Mouse (Mus musculus): Measurements from ENCODE around the gene Panx2.

The Panx2 gene

GRCm38 (mm10) chr15:89075478-89076147 lies 16.1 kb downstream of the Panx2 start:
- peak; percentile 63 to 75 for DNase-seq (ENCODE audit: low spot score in 2 of 2)

- DNase-seq (ENCODE audit: low spot score in 2 of 2) = peak; percentile 21 to 26
Observed at GRCm38 (mm10) chr15:89076156-89076731, 16.7 kb downstream of the Panx2 start.

- peak; percentile 48 to 62 for DNase-seq (ENCODE audit: low spot score in 2 of 2)
Observed at GRCm38 (mm10) chr15:89078208-89078836, 18.8 kb downstream of the Panx2 start.

- no peak for DNase-seq (ENCODE audit: low spot score in 2 of 2)
Observed at GRCm38 (mm10) chr15:89083906-89084305, 24.4 kb downstream of the Panx2 start.

GRCm38 (mm10) chr15:89084826-89085225 lies 25.3 kb downstream of the Panx2 start:
- no peak for DNase-seq (ENCODE audit: low spot score in 2 of 2)

GRCm38 (mm10) chr15:89088607-89089247 lies 29.2 kb downstream of the Panx2 start, which contains the start of gene Selenoo:
Selenoo (plus strand) TSS chr15:89089084.
- DNase-seq (ENCODE audit: low spot score in 2 of 2) = peak; percentile 73 to 79

GRCm38 (mm10) chr15:89089248-89090051 lies 29.9 kb downstream of the Panx2 start:
- no peak for DNase-seq (ENCODE audit: low spot score in 2 of 2)

GRCm38 (mm10) chr15:89090662-89091061 lies 31.1 kb downstream of the Panx2 start:
- DNase-seq (ENCODE audit: low spot score in 2 of 2) = no peak

- no peak for DNase-seq (ENCODE audit: low spot score in 2 of 2)
Observed at GRCm38 (mm10) chr15:89092181-89092580, 32.6 kb downstream of the Panx2 start.

- DNase-seq (ENCODE audit: low spot score in 2 of 2) = no peak
Observed at GRCm38 (mm10) chr15:89097450-89097849, 37.9 kb downstream of the Panx2 start.

GRCm38 (mm10) chr15:89098616-89099015 lies 39.1 kb downstream of the Panx2 start:
- no peak for DNase-seq (ENCODE audit: low spot score in 2 of 2)

GRCm38 (mm10) chr15:89100823-89101222 lies 41.3 kb downstream of the Panx2 start:
- DNase-seq (ENCODE audit: low spot score in 2 of 2) = no peak

- DNase-seq (ENCODE audit: low spot score in 2 of 2) = no peak
Observed at GRCm38 (mm10) chr15:89102646-89103045, 43.1 kb downstream of the Panx2 start.

GRCm38 (mm10) chr15:89103921-89104320 lies 44.4 kb downstream of the Panx2 start:
- no peak for DNase-seq (ENCODE audit: low spot score in 2 of 2)

GRCm38 (mm10) chr15:89104425-89104824 lies 44.9 kb downstream of the Panx2 start:
- no peak for DNase-seq (ENCODE audit: low spot score in 2 of 2)

- no peak for DNase-seq (ENCODE audit: low spot score in 2 of 2)
Observed at GRCm38 (mm10) chr15:89106073-89106472, 46.5 kb downstream of the Panx2 start.

- DNase-seq (ENCODE audit: low spot score in 2 of 2) = no peak
Observed at GRCm38 (mm10) chr15:89106976-89107375, 47.4 kb downstream of the Panx2 start.

GRCm38 (mm10) chr15:89110147-89110546 lies 50.6 kb downstream of the Panx2 start:
- DNase-seq (ENCODE audit: low spot score in 2 of 2) = no peak

GRCm38 (mm10) chr15:89118007-89118406 lies 58.5 kb downstream of the Panx2 start:
- DNase-seq (ENCODE audit: low spot score in 2 of 2) = no peak

- DNase-seq (ENCODE audit: low spot score in 2 of 2) = peak; percentile 88 to 96
Observed at GRCm38 (mm10) chr15:89122649-89123366, 63.3 kb downstream of the Panx2 start, which contains the start of gene Tubgcp6. Tubgcp6 (minus strand) TSS chr15:89123112.

Measured in spleen, postnatal 14 days (tissue).